Mouse (Mus musculus): ENCODE data around the gene Hist1h2af.
A peak's percentile ranks its signal among the peaks of the same experiment; 100 is the strongest.

GRCm38 (mm10) chr13:23571022-23571503, 37.4 kb downstream of the Hist1h2af start, which contains the start of the genes Hist1h2ae and Hist1h2bg:
- TF ChIP-seq CTCF (IDR thresholded peaks at IDR 0.05; ENCODE audit: low read depth), result no peak
- peak; percentile 74; the same call in 1 of the 2 replicates for TF ChIP-seq EP300 (IDR thresholded peaks at IDR 0.05; ENCODE audit: low read depth)

Measured in heart, postnatal 0 days (tissue).